Mouse (Mus musculus) NIH3T3 (cell line): Measurements from ENCODE around the gene Abhd17c.
A peak's percentile ranks its signal among the peaks of the same experiment; 100 is the strongest.

Source experiments
- DNase-seq: peaks from one replicate; pipeline ENCODE4 v3.0.0-alpha.2; 2012; ENCODE audit warnings: low read depth

Gene Abhd17c

DNA sequence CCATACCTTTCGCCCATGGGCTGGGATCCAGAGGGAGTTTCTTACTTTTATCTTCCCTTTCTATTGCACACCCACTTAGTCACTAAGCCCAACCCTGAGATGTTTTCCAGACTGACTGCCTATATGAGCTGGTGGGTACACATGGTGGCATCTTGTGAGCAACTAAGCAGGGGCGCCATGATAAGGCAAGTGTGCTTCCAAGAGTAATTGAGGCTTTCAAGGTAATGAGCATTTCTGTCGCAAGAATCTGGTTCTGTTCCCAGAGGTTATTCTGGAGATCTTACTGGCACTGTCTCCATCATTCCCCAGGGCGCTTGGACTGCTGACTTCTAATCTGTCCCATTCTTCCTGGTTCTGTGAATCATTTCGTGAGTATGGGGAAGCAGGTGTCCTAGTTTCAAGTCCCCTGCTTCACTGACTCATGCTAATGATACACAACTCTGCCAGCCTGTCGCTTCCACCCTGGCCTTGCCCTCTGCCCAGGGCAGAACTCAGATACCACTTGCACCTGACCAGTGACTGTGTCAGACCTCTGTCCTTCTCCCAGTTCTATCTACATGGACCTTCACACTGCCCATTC, 34.1 kb downstream of the Abhd17c start:
- peak; percentile 61 for DNase-seq

DNA sequence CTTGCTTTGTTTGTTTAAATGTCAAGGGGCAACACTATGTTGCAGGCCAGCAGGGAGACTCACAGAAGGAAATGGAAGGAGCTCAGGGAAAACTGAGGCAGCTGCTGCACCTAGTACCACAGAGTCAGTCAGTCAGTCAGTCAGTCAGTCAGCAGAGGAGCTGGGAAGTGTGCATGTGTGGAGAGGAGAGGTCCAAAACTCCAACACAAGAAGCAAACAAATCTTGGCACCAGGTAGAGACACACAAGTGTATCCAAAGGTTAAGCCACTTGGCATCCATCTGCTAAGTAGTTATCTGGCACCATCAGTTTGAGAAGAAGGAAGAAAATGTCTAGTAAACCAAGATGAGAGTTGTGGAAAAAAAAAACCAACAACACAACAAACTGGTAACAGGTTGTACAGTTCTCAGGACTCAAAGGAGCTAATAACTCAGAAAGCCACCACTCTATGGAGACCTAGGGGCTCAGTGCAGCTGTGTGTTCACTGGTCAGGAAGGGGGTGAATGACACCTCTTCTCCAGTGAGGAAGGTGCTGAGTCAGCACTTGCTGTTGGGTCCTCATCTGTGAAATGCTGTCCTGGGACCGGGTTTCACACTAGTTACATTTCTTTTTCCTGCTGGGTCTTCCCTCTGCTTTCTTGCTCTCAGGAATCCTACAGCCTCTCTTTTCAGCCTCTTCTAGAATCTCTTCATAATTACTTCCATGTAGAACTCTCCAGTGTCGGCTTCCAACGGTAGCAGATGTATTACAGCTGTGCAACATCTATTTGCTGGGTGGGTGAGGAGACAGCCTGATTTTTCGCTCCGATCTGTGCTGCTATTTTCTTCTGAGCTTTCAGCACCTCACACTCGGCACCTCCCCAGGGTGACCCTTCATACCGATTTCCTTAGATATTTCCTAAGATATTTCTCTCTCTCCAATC, 34.8 kb downstream of the Abhd17c start:
- DNase-seq = peak; percentile 59

DNA sequence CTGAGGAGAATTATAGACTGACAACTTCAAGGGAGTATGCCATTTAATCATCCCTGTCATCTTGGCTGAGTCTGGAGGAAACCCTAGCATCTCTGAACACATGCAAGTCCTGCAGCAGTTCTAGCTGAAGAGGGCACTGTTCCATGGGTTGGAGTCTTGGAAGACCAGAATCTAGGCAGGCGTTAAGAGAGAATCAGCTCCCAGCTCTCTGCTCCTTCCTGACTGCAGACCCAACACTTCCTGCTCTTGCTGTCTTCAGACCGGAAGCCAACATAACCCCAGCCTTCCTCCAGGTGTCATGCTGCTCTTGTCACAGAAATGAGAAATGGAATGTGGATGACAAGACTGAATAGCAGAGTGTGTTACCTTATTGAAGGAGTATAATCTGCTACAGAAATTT, 36.3 kb downstream of the Abhd17c start:
- peak; percentile 14 for DNase-seq

DNA sequence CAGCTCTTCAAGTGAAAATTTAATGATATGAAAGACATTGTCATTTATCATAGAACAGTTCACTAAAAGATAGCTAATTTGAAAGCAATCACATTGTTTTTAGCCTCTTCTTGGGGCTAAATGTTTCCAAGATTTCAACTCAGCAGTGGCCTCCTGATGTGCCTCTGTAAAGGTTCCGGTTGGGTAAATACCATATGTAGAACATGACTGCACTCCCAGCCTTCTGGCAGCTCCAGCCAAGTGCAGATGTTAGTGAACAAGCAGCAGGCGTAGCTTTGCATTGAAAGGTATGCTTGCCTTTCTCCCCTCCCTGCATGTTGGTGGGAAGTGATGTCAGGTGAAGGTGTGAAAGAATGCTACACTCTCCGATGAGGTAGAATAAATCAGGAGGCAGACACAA, 36.9 kb downstream of the Abhd17c start:
- DNase-seq = no peak

DNA sequence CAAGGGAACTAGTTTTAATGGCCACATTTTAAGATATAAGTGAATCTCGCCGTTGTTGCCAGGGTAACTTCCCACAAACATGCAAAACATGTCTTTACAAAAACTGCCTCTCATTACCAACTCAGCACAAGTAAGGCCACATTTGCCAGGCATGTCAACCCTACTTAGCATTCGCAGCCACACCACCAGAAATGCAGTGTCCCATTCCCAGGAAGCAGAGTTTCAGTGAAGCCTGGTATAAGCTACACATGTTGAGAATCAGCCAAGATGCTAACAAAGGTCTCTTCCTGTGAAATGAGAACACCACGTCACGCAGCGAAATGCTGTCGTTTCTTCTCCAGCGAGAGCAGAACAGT, 38.7 kb downstream of the Abhd17c start:
- no peak for DNase-seq

DNA sequence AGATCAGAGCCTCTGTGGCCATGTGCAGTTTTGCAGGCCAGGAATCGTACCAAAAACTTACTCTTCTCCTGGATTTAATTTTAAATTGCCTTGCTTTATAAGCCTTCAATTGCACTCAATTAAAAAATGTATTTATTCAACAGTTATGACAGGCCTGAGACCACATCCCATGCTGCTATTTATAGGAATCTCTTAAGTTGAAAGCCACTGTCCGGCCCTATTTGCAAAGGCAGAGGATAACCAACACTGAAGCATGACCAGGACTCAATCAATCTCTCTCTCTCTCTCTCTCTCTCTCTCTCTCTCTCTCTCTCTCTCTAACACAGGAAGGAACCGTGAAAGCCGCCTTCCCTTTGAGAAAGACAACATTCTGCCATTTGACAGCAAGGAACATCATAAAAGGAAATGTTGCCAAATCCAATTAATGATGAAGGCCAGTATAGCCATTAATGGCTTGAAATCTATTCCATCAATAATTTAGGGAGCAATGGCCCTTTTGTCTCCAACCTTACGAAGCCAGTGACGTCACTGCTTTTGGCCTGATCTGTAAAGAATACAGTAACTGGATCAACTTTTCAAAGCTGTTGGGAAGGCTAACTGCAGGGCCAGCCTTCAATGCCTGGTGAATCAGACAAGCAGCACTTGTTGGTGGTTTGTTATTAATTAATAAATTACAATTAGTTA, 39.2 kb downstream of the Abhd17c start:
- DNase-seq = no peak

DNA sequence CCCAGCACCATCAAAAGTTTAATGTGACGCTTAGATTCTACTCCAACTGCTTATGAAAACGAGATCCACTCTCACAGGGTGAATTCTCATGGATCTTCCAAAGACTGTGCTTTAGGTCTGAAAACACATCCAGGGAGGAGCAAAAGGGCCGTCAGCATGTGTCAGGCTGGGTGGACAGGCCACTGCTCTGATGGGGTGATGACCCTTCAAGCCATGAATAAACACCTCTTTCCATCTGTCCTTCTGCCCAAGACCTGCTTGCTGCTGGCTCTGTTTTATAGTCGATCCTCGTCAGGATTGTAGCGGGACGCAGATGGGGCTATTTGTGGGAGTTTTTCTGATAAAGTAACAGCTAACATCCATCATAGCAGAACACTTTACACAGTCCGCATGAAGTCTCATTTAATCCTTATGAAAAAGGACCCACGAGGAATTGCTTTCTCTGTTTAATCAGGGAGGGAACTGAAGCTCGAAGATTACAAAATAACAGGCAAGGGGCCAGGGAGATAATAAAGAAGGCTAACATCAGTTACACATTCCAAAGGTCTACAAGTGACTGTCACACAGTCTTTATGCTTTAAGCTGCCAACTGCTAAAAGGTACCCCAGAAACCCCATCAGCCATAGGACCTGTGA, 39.9 kb downstream of the Abhd17c start:
- DNase-seq = no peak

DNA sequence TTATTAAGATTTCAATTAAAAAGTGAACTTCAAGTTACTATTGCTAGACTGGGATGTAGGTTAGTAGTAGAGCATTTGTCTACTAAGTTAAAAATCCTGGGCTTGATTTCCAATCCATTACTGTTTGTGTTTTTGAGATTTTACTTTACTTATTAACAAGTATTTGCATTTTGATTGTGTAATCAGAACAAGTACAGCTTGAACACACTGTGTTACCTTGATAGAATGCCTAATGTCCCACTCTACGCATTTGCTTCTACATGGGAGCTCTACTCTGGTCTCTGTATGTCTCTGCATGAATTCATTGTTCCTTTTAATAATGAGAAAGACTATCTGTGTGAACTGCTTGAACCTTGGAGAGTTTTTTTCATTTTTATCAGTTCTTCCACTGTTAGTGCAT, 44.8 kb downstream of the Abhd17c start:
- no peak for DNase-seq

DNA sequence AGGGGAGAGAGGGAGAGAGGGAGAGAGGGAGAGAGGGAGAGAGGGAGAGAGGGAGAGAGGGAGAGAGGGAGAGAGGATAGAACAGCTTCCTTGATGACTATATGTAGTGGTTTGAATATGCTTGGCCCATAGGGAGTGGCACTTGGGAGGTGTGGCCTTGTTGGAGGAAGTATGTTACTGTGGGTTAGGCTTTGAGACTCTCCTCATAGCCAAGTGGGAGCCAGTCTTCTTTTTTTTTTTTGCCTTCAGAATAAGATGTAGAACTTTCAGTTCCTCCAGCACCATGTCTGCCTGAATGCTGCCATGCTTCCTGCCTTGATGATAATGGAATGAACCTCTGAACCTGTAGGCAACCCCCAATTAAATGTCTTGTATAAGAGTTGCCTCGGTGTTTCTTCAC, 49.1 kb downstream of the Abhd17c start:
- DNase-seq = no peak

DNA sequence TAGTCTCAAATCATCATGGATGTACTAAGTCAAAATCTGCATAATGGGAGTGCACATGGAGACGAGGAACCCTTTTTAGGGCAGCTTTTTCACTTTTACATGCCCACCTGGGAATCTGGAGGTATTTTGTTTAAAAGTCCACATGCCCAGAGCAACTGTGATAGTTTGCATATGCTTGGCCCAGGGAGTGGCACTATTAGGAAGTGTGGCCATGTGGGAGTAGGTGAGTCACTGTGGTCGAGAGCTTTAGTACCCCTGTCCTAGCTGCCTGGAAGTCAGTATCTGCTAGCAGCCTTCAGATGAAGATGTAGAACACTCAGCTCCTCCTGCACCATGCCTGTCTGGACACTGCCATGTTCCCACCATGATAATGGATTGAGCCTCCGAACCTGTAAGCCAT, 51.0 kb downstream of the Abhd17c start:
- no peak for DNase-seq

DNA sequence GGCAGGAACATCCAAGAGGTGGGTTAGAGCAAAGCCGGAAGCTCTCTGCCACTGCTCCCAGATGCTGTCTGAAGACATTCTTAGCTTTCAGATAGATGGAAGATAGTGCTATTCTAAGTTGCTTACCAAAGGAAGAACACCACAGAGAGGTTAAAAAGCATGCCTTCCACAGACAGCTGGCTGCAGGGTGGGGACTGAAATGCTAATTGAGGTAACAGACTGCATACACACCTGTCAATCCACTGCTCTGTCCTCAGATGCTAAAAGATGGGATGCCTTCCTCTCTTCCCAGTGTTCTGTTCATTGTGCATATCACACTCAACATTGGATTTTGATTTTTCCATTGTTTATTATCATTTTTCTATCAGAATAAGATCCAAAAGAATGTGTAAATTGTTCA, 53.6 kb downstream of the Abhd17c start:
- DNase-seq = no peak

DNA sequence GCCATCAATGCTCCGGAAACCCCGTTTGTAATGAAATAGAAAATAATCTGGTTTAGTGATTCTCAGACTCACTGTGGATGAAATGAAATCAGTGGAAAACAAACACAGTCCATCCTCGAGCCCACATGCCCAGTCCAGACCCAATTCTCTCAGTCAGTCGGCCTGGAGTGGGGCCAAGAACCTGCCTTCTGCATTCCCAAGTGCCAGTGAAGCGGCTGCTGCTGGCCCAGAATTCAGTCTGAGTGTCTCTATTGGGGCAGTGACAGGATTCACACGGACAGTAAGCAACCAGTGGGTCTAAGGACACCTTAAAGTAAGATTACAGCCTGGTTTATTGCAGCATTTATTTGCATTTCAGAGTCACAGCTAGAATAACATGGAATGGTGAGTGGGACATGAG, 55.2 kb downstream of the Abhd17c start:
- DNase-seq = no peak

DNA sequence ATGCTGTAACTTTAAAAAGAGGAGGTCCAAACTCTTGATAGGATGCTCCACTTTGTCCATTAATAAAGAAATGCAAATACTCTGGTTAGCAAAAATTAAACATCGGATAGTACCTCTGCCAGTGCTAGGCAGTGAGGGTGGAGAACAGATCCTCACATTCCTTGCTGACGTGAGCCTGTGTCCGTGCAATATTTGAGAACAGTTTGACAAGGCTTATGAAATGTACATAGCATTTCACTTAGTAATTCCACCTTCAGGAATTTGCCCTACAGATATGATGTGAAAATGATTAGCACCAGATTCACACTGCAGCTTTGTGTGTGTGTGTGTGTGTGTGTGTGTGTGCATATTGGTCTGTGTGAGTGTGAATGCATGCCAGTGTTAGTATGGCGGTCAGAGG, 60.9 kb downstream of the Abhd17c start:
- DNase-seq = peak; percentile 57

DNA sequence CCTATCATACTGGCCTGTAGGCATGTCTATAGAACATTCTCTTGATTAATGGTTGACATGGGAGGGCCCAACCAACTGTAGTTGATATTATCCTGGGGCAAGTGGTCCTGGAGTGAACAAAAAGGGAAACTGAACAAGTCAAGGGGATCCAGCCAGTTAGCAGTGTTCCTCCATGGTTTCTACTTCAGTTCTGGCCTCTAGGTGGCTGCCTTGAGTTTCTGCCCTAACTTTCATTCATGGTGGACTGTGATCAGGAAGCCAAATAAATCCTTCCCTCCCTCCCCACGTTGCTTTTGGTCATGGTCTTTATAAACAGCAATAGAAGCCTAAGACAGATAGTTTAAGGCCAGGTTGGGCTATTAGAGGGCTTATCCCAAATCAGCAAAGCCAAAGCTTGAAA, 61.9 kb downstream of the Abhd17c start:
- no peak for DNase-seq

DNA sequence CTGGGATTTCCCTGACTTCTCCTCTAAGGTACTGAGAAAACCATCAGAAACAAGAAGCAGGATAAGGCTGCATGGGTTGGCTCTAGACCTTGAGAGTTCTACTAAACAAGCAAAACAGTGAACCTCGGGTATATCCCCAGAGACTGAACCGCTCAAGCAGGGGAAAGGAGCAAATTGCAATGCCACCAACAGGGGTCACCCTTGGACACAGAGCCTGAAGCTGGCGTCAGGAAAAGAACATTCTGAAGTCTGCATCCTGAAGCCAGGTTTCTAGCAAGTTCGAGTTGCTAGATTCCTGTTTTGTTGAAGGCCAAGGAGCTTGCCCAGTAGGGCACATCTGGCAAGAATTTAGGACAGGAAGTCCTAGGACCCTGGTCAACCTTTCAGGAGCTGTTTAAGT, 62.7 kb downstream of the Abhd17c start:
- peak; percentile 90 for DNase-seq

DNA sequence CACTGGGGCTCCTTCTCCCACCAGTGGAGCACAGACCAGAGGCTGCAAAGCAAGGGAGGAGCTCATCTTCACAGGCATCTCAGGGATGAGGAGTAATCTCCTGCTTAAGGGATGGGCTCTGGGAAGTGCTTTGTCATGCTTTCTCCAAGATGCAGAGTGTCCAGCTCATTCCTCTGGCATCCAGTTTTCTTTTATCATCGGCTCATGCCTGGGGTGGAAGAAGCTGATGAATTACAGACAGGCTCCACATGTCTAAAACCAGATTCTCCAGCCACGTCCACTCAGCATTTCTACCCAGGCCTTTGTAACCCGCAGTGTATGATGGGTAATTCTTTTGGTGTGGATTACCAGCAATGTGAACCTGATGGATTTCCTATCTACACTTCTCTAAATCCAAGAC, 63.5 kb downstream of the Abhd17c start:
- DNase-seq = peak; percentile 85

DNA sequence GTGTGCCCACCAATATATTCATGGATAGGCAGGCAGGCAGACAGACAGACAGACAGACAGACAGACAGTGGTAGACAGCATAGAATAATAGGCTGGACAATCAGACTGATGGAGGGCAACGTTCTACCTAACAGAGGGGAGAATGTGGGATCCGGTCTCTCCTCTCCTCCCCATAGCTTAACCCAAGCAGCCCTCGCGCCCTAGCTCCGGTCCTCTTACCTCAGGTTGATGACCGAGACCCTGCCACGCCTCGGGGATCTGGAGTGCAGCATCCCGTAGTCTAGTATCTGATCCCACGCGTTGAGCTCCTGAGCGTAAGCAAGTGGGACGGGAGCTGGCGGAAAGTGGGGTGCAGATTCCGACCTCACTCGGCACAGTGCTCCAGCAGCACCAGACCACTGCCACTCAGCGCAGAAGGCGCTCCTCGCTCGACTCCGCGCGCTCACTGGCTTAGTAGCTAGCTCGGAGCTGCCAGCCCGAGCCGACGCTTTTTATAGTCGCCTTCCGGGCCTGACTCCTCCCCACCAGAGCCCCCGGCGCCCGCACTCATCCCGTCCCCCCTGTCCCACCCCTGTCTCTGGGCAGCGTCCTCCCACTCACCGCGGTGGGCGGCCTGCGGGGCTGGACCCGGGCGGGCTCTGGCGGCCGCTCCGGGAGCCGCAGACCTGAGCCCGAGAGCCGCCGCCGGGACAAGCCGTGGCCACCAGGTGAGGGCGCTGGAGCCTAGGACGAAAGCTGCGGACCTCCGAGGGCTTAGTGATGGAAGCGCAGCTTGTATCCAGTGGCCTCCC, 65.5 kb downstream of the Abhd17c start, which contains the start of gene Cemip:
Cemip (minus strand) TSS at position 464 of the 791 bp plus-strand sequence.
- DNase-seq = peak; percentile 95

DNA sequence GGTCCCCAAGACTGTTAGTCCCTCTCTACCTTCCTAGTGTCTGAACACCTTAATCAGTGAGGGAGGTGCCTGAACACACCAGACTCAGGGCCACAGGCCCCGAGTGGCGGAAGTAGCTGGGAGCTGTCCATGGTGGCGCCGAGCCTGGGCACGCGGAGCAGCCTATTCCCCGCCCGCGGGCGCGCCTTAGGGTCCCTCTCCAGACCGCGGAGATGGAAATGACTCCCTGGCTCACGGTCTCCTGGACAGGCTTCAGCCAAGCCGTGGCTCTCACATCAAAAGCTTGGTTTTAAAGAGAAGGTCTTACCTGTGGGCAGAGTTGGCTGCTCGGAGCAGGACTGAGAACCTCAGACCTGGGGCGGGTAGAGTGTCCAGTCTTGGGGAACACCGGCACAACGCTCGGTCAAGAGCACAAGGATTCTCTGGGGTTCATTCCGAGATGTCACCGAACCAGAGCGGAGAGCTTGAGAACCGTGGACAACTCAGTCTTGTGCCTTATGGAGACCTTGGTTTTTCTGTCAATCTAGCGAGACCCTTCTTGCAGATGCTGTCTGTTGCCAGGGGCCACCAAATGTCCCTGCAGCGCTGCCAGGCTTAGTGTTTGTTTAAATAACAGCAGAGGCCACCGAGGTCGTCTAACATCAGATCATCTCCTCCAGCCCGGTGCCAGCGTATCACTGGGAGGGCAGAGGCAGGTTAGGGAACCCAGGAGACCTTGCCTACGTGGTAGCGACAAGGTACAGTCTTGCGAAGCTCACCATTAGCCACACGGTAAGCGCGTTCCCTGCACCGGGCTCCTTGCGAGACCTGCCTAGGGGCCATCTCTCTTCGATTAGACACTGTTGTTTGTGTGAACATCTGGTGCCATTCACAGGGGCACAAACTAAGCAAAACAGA, 66.4 kb downstream of the Abhd17c start:
- peak; percentile 86 for DNase-seq

DNA sequence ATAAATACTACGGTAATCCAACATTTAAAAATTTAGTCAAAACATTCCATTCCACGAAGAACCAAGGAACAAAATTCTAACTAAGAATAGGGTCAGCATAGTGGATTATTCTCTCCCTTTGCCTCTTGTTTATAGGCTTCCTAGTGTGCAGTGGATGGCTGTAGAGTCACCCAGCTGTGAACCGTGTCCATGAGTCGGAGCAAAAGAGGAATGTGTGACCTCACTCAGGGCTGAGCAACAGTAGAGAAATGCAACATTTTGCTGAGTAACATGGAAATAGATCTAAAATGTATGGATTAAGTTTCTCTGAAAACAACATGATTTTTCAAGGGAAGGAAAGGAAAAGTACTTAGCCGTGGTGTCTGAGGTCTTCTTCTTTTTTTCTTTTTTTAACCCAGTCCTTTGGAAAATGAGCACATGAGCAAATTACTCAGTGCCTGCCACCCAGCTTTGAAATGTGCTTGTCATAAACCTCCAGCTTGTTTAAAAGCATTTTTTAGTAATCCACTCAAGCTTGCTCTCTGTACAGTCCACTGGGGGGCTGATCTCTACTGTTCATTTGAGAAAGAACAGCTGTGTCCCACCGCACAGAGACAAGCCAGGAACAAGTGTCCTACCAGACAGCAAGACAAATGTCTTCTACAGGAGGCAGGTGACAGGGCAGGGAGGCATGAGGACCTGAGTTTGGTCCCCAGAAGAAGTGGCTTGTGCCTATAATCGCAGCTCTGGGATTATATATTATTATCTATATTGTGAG, 74.3 kb downstream of the Abhd17c start:
- DNase-seq = peak; percentile 74

DNA sequence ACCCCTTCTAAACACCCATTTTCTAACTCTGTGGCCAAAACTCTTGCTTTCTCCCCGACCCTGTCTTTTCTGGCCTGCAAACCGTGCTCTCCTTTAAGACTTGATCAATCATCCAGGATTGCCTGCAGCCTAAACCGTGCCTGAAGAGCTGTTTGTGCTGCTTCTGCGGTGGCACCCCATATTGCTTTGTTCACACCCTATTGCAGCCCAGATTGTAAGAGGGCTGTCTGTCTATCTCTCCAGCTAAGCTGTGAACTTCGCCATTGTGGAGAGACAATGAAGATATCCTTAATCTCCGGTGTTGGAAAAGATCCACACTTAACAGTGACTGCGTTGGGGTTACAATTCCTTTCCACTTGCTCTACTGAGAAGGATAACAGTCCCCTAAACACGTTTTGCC, 77.4 kb downstream of the Abhd17c start:
- no peak for DNase-seq
